Mouse (Mus musculus) thymus, adult 2 months (tissue): ENCODE results near the gene N4bp2l1.

ENCODE experiments used
- CTCF ChIP-seq: fragments of 200-500 bp; IDR thresholded peaks from 2 replicates; pipeline ENCODE4 v1.5.1; 2012; ENCODE audit warnings: mild to moderate bottlenecking, control low read depth, low read length, moderate library complexity, borderline replicate concordance; ENCODE audit not compliant: control insufficient read depth, poor library complexity, insufficient read depth; ENCODE audit errors: extremely low read depth
- POLR2A ChIP-seq: fragments of 200-500 bp; IDR thresholded peaks from 2 replicates; pipeline ENCODE4 v1.6.1; 2012; ENCODE audit warnings: mild to moderate bottlenecking, low read length, control low read depth, moderate library complexity; ENCODE audit not compliant: control insufficient read depth, poor library complexity, insufficient read depth; ENCODE audit errors: extremely low read depth

- TF ChIP-seq POLR2A (no peak), CTCF (no peak)
Observed at GRCm38 (mm10) chr5:150561376-150561775, 35.6 kb downstream of the N4bp2l1 start.
